Mouse (Mus musculus): Measurements from ENCODE around the gene Samd8.

DNA sequence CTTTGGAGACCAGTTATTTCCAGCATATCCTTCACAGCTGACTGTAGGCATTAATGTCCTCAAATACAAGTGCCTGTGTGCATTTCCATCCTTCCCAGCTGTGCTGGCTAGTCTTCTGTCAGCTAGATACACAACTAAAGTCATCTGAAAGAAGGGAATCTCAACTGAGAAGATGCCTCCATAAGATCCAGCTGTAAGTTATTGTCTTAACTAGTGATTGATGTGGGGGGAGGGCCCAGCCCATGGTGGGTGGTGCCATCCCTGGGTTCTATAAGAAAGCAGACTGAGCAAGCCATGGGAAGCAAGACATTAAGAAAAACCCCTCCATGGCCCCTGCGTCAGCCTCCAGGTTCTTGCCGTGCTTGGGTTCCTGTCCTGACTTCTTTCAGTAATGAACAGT, 74.6 kb downstream of the Samd8 start, which contains the start of gene Vdac2:
- TF ChIP-seq HCFC1 (IDR thresholded peaks at IDR 0.05; ENCODE audit: borderline replicate concordance, insufficient read depth, low read length) (no peak), ZNF384 (IDR thresholded peaks at IDR 0.05; ENCODE audit: low read depth, low read length) (no peak), CHD2 (IDR thresholded peaks at IDR 0.05; ENCODE audit: low read depth, low read length) (no peak)

All from ES-E14 (cell line).